Mouse (Mus musculus): ENCODE results near the gene Mast4. TPM values are rescaled to one million over a fixed set of nuclear protein-coding genes. Genes with fewer than 3 reads are reported as not detected.

Gene Mast4
- total and polyA plus RNA-seq, 3 experiments: 2.7 to 7.0 TPM; not detected in 1

GRCm38 (mm10) chr13:103246973-103247718, 87.2 kb downstream of the Mast4 start:
- Histone ChIP-seq H3K4me1 (ENCODE audit: control insufficient read depth in 1 of 2, insufficient read depth in 2 of 2, low read length in 2 of 2) (no peaks in the 10 kb centered on the region), H3K4me3 (ENCODE audit: control insufficient read depth in 1 of 2, insufficient read depth in 1 of 2, low read depth in 2 of 2, low read length in 2 of 2) (no peak overlapping the region), H3K79me2 (ENCODE audit: control insufficient read depth, insufficient read depth, low read length, poor library complexity) (no peaks in the 10 kb centered on the region), H3K36me3 (ENCODE audit: control insufficient read depth in 1 of 2, insufficient read depth in 2 of 2, low read length in 2 of 2) (no peaks in the 10 kb centered on the region), H3K9ac (ENCODE audit: control insufficient read depth, low read depth, low read length, poor library complexity, severe bottlenecking) (no peak overlapping the region), H3K27me3 (ENCODE audit: control insufficient read depth in 1 of 2, insufficient read depth in 2 of 2, low read length in 2 of 2) (no peaks in the 10 kb centered on the region), H3K27ac (ENCODE audit: control insufficient read depth, low read depth, low read length) (no peak overlapping the region), H3K9me3 (replicated peaks; ENCODE audit: insufficient read depth, low read length) (no peaks in the 10 kb centered on the region)
- DNase-seq (ENCODE audit: low read depth, low spot score): no peak
- TF ChIP-seq TCF12 (IDR thresholded peaks at IDR 0.05; ENCODE audit: low read depth, low read length) (no peak), NELFE (IDR thresholded peaks at IDR 0.05; ENCODE audit: low read depth, low read length) (no peak), HCFC1 (IDR thresholded peaks at IDR 0.05; ENCODE audit: low read depth, low read length) (no peak), E2F4 (IDR thresholded peaks at IDR 0.05; ENCODE audit: borderline replicate concordance, low read depth, low read length) (no peak), JUND (IDR thresholded peaks at IDR 0.05; ENCODE audit: low read depth, low read length) (no peak), ZKSCAN1 (IDR thresholded peaks at IDR 0.05; ENCODE audit: low read depth, low read length) (no peak), SIN3A (IDR thresholded peaks at IDR 0.05; ENCODE audit: low read length) (no peak), BHLHE40 (IDR thresholded peaks at IDR 0.05; ENCODE audit: borderline replicate concordance, low read depth, low read length) (no peak), CTCF (IDR thresholded peaks at IDR 0.05 in 2 of 3, conservative IDR thresholded peaks at IDR 0.05 in 1 of 3; ENCODE audit: control insufficient read depth in 1 of 3, insufficient read depth in 1 of 3, low read depth in 2 of 3, low read length in 3 of 3, poor library complexity in 1 of 3, severe bottlenecking in 1 of 3) (no peak), POLR2AphosphoS2 (IDR thresholded peaks at IDR 0.05; ENCODE audit: low read length) (no peak)

- no peak overlapping the region for H3K27ac ChIP-seq (ENCODE audit: control insufficient read depth, low read depth, low read length)
- H3K27me3 ChIP-seq (ENCODE audit: control insufficient read depth in 1 of 2, insufficient read depth in 2 of 2, low read length in 2 of 2): no peaks in the 10 kb centered on the region
- H3K9ac ChIP-seq (ENCODE audit: control insufficient read depth, low read depth, low read length, poor library complexity, severe bottlenecking): no peak overlapping the region
- no peaks in the 10 kb centered on the region for H3K4me1 ChIP-seq (ENCODE audit: control insufficient read depth in 1 of 2, insufficient read depth in 2 of 2, low read length in 2 of 2)
- no peak overlapping the region for H3K4me3 ChIP-seq (ENCODE audit: control insufficient read depth in 1 of 2, insufficient read depth in 1 of 2, low read depth in 2 of 2, low read length in 2 of 2)
- H3K36me3 ChIP-seq (ENCODE audit: control insufficient read depth in 1 of 2, insufficient read depth in 2 of 2, low read length in 2 of 2): no peaks in the 10 kb centered on the region
- H3K9me3 ChIP-seq (replicated peaks; ENCODE audit: insufficient read depth, low read length): no peaks in the 10 kb centered on the region
- DNase-seq (ENCODE audit: low read depth, low spot score): no peak
- no peaks in the 10 kb centered on the region for H3K79me2 ChIP-seq (ENCODE audit: control insufficient read depth, insufficient read depth, low read length, poor library complexity)
- TF ChIP-seq TAL1 (IDR thresholded peaks at IDR 0.05; ENCODE audit: low read length) (no peak), MYC (IDR thresholded peaks at IDR 0.05; ENCODE audit: low read depth, low read length) (no peak)
These were observed 88.9 kb downstream of the Mast4 start for GRCm38 (mm10) chr13:103245431-103245830.

GRCm38 (mm10) chr13:103244053-103244452, 90.2 kb downstream of the Mast4 start:
- Histone ChIP-seq H3K36me3 (ENCODE audit: control insufficient read depth in 1 of 2, insufficient read depth in 2 of 2, low read length in 2 of 2) (no peaks in the 10 kb centered on the region), H3K4me3 (ENCODE audit: control insufficient read depth in 1 of 2, insufficient read depth in 1 of 2, low read depth in 2 of 2, low read length in 2 of 2) (no peak overlapping the region), H3K9ac (ENCODE audit: control insufficient read depth, low read depth, low read length, poor library complexity, severe bottlenecking) (no peak overlapping the region), H3K9me3 (replicated peaks; ENCODE audit: insufficient read depth, low read length) (no peaks in the 10 kb centered on the region), H3K27ac (ENCODE audit: control insufficient read depth, low read depth, low read length) (no peak overlapping the region), H3K4me1 (ENCODE audit: control insufficient read depth in 1 of 2, insufficient read depth in 2 of 2, low read length in 2 of 2) (no peaks in the 10 kb centered on the region), H3K79me2 (ENCODE audit: control insufficient read depth, insufficient read depth, low read length, poor library complexity) (no peaks in the 10 kb centered on the region), H3K27me3 (ENCODE audit: control insufficient read depth in 1 of 2, insufficient read depth in 2 of 2, low read length in 2 of 2) (no peaks in the 10 kb centered on the region)
- TF ChIP-seq ZKSCAN1 (IDR thresholded peaks at IDR 0.05; ENCODE audit: low read depth, low read length): no peak
- no peak for TF ChIP-seq MYC (IDR thresholded peaks at IDR 0.05; ENCODE audit: low read depth, low read length)
- TF ChIP-seq SMC3 (IDR thresholded peaks at IDR 0.05; ENCODE audit: low read depth, low read length): no peak
- no peak for TF ChIP-seq POLR2AphosphoS2 (IDR thresholded peaks at IDR 0.05; ENCODE audit: low read length)
- no peak for TF ChIP-seq CHD1 (IDR thresholded peaks at IDR 0.05; ENCODE audit: low read depth, low read length)
- TF ChIP-seq TCF12 (IDR thresholded peaks at IDR 0.05; ENCODE audit: low read depth, low read length): no peak
- no peak for TF ChIP-seq POLR2AphosphoS5 (IDR thresholded peaks at IDR 0.05; ENCODE audit: borderline replicate concordance, low read depth, low read length)
- TF ChIP-seq SIN3A (IDR thresholded peaks at IDR 0.05; ENCODE audit: low read length): no peak
- TF ChIP-seq EP300 (IDR thresholded peaks at IDR 0.05; ENCODE audit: low read depth in 1 of 2, low read length in 2 of 2): no peak
- no peak for TF ChIP-seq UBTF (IDR thresholded peaks at IDR 0.05; ENCODE audit: borderline replicate concordance, insufficient read depth, low read depth, low read length)
- no peak for TF ChIP-seq CTCF (IDR thresholded peaks at IDR 0.05 in 2 of 3, conservative IDR thresholded peaks at IDR 0.05 in 1 of 3; ENCODE audit: control insufficient read depth in 1 of 3, insufficient read depth in 1 of 3, low read depth in 2 of 3, low read length in 3 of 3, poor library complexity in 1 of 3, severe bottlenecking in 1 of 3)
- no peak for TF ChIP-seq RCOR1 (IDR thresholded peaks at IDR 0.05; ENCODE audit: low read depth, low read length)
- TF ChIP-seq RAD21 (IDR thresholded peaks at IDR 0.05; ENCODE audit: low read depth, low read length): no peak
- no peak for TF ChIP-seq USF1 (IDR thresholded peaks at IDR 0.05; ENCODE audit: low read depth, low read length)
- no peak for TF ChIP-seq ETS1 (IDR thresholded peaks at IDR 0.05; ENCODE audit: low read depth, low read length)
- DNase-seq (ENCODE audit: low read depth, low spot score): no peak

Data from MEL (cell line).